Mouse (Mus musculus) neural tube, embryonic 11.5 days (tissue): ENCODE measurements at regions not wholly inside any gene's neighbourhood (a gene's known extent, or its start where the extent isn't known, plus 50 kb on each side); places are given as distances from the start of the nearest gene placed in this dataset.
"Not testable (repeated sequence)": the region's sequence is repeated elsewhere in the genome, so short reads cannot be mapped to it uniquely, and the experiment has no call there.

Source experiments
- ATAC-seq: fragments of 200-750 bp; cut with Nextera tagmentation; 2 replicates; pipeline ENCODE4 v1.8.0; 2017; ENCODE audit warnings: moderate number of reproducible peaks, mild to moderate bottlenecking, moderate TSS enrichment, moderate library complexity; ENCODE audit not compliant: insufficient read depth, low FRiP score, low TSS enrichment
- DNase-seq: peaks from one replicate; pipeline ENCODE4 v3.0.0-alpha.2; 2015; ENCODE audit warnings: low spot score
- H3K27ac ChIP-seq: fragments of 300-500 bp; sonication (generic); 2 replicates; pipeline ENCODE4 v1.5.1; 2014; ENCODE audit warnings: low read depth, mild to moderate bottlenecking, low read length
- H3K27me3 ChIP-seq: fragments of 300-500 bp; sonication (generic); 2 replicates; pipeline ENCODE4 v1.6.1; 2014; ENCODE audit warnings: mild to moderate bottlenecking, low read length, mixed read lengths; ENCODE audit not compliant: control insufficient read depth, insufficient read depth
- H3K36me3 ChIP-seq: fragments of 300-500 bp; sonication (generic); 2 replicates; pipeline ENCODE4 v1.6.1; 2014; ENCODE audit warnings: mild to moderate bottlenecking, low read length, moderate library complexity, mixed read lengths; ENCODE audit not compliant: control insufficient read depth, insufficient read depth
- H3K4me1 ChIP-seq: fragments of 300-500 bp; sonication (generic); 2 replicates; pipeline ENCODE4 v1.6.1; 2014; ENCODE audit warnings: low read length, mixed read lengths; ENCODE audit not compliant: control insufficient read depth, insufficient read depth
- H3K4me2 ChIP-seq: fragments of 300-500 bp; sonication (generic); 2 replicates; pipeline ENCODE4 v1.6.1; 2014; ENCODE audit warnings: low read depth, mild to moderate bottlenecking, moderate library complexity
- H3K4me3 ChIP-seq: fragments of 300-500 bp; sonication (generic); 2 replicates; pipeline ENCODE4 v1.5.1; 2014; ENCODE audit warnings: low read depth, low read length
- H3K9ac ChIP-seq: fragments of 300-500 bp; sonication (generic); 2 replicates; pipeline ENCODE4 v1.6.1; 2014; ENCODE audit warnings: mild to moderate bottlenecking, low read length
- H3K9me3 ChIP-seq: fragments of 300-500 bp; sonication (generic); 2 replicates; pipeline ENCODE4 v1.6.1; 2016; ENCODE audit warnings: low read length; ENCODE audit not compliant: control insufficient read depth
- WGBS: fragments of 180-500 bp; shearing (Covaris S2); extraction: QIAGEN DNeasy Blood & Tissue Kit; methylation state at CpG from one replicate; pipeline ENCODE4 v1.1.7; 2014; 5-methylcytosine and 5-hydroxymethylcytosine counted together

DNA sequence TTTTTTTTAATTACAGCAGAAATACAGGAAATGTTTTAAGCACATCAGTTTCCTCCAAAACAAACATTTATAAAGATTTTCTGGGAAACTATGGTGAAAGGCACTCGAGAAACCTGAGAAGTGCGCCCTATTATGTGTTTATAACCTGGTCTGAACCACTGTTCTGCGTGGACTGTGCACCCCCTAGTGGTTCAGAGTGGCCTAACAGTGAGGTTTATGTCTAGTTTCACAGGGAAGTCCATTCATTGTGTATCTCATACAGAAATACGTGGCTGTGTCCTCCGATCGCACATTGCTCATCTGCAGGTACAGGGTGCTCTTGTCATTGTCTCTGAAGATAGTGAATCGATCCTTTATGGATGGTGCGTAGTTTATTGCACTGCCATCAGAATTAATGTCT lies 504.3 kb downstream of the Adam6a start:
- not testable (repeated sequence) for H3K36me3 ChIP-seq, H3K27me3 ChIP-seq, H3K9ac ChIP-seq, ATAC-seq, H3K9me3 ChIP-seq, H3K4me1 ChIP-seq, H3K4me2 ChIP-seq, H3K4me3 ChIP-seq, H3K27ac ChIP-seq
- DNase-seq = peak; percentile 9
- WGBS = 62% methylated on average over 8 of the region's 8 CpGs

DNA sequence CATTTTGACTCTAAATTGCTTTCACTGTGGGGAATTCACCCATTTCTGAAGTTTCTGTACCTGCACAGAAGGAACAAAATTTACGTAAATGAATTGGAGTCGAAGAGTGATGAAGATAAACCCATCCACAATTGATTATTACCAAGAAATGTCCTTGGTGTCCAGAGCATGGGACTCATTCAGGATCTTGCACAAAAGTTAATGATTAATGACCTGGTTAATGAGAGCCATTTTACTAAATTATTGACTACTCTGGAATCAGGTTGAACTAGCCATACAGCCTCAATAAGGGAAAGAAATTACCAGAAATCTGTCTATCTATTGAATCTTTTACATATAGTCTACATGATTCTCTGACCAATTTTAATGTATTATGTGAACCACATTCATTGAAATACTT lies 509.6 kb downstream of the Adam6a start:
- H3K27ac ChIP-seq = no peak overlapping the region
- no peak for ATAC-seq
- H3K4me2 ChIP-seq = no peak overlapping the region
- H3K9me3 ChIP-seq = no peaks in the 10 kb centered on the region
- WGBS = 89% methylated on average over 2 of the region's 2 CpGs
- no peaks in the 10 kb centered on the region for H3K36me3 ChIP-seq
- no peak overlapping the region for H3K9ac ChIP-seq
- DNase-seq = no peak
- no peaks in the 10 kb centered on the region for H3K4me1 ChIP-seq
- no peaks in the 10 kb centered on the region for H3K27me3 ChIP-seq
- no peak overlapping the region for H3K4me3 ChIP-seq

DNA sequence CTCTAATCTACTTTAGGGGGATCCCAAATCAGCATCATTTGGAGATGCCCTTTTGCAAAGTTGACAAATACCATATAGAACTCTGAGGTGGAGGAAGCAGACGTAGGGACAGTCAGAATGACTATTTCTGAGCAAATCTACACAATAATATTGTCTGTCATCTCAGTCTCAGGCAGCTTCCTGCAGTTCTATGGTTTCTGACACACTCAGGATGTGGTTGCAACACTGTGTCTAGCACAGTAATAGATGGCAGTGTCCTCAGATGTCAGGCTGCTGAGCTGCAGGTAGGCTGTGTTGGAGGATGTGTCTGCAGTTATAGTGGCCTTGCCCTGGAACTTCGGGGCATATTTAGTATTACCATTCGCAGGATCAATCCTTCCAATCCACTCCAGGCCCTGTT lies 515.9 kb downstream of the Adam6a start:
- no peak overlapping the region for H3K27ac ChIP-seq
- no peaks in the 10 kb centered on the region for H3K9me3 ChIP-seq
- H3K4me1 ChIP-seq = no peaks in the 10 kb centered on the region
- H3K4me3 ChIP-seq = no peak overlapping the region
- DNase-seq (no peak), ATAC-seq (no peak)
- no peak overlapping the region for H3K9ac ChIP-seq
- H3K36me3 ChIP-seq = no peaks in the 10 kb centered on the region
- H3K4me2 ChIP-seq = no peak overlapping the region
- H3K27me3 ChIP-seq = no peaks in the 10 kb centered on the region
- WGBS = 71% methylated on average over 3 of the region's 3 CpGs

DNA sequence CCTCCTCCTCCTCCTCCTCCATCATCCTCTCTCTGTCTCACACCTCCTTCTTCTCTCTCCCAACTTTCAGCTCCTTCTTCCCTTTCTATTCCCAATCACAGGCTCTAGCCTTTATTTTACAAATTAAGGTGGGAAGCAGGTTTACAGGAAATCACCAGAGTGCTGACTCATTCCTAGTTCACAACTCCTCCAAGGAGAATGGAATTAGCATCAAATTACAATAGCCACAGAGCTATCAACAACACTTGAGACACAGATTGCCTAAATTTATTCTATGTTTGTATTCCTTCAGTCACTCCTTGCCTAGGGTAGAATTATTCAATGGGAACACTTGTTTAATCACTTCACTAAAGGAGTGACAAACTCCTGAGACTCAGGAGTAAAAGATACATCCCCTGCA lies 523.5 kb downstream of the Adam6a start:
- Histone ChIP-seq H3K9me3 (no peaks in the 10 kb centered on the region), H3K9ac (no peak overlapping the region), H3K36me3 (no peaks in the 10 kb centered on the region), H3K4me2 (no peak overlapping the region), H3K4me3 (no peak overlapping the region), H3K27ac (no peak overlapping the region), H3K27me3 (no peaks in the 10 kb centered on the region), H3K4me1 (no peaks in the 10 kb centered on the region)
- no peak for ATAC-seq
- no peak for DNase-seq

DNA sequence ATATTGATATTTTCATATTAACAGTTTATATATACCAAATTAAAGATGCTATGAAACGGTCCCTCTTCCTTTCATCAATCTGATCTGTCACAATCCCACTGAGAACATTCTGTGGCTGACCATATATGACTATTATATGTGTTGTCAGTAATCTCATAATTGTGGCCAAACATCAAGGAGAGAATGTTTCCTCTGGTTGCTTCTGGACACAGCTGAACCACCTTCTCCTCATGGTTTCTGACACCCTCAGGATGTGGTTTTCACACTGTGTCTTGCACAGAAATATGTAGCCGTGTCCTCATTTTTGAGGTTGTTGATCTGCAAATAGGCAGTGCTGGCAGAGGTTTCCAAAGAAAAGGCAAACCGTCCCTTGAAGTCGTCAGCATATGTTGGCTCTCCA lies 565.0 kb downstream of the Adam6a start:
- H3K36me3 ChIP-seq, H3K9ac ChIP-seq, H3K4me3 ChIP-seq, H3K27ac ChIP-seq, DNase-seq, H3K9me3 ChIP-seq, H3K4me2 ChIP-seq, H3K27me3 ChIP-seq, H3K4me1 ChIP-seq, ATAC-seq: not testable (repeated sequence)
- 78% methylated on average over 4 of the region's 4 CpGs for WGBS

DNA sequence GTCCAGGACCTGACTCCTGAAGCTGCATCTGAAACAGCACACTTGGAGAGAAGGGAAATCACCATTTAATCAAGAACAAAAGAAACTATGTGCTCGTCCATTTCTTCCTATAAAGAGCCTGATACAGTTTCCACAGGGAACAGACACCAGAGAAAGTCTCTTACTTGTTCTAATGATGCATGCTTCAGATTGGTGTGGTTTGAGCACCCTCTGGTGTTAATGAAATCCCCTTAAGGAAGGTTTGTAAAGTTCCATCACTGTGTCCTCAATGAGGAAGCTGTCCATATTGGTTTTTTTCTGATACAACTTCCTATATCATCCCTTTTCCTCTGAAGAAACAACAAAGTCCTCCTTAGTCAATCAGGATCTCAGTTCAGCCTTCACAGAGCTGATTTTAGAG lies 591.2 kb downstream of the Adam6a start:
- Histone ChIP-seq H3K27me3 (no peaks in the 10 kb centered on the region), H3K9me3 (no peaks in the 10 kb centered on the region), H3K36me3 (no peaks in the 10 kb centered on the region), H3K9ac (no peak overlapping the region), H3K27ac (no peak overlapping the region), H3K4me1 (no peaks in the 10 kb centered on the region), H3K4me2 (no peak overlapping the region), H3K4me3 (no peak overlapping the region)
- no peak for ATAC-seq
- WGBS = 59% methylated on average over 1 of the region's 1 CpGs
- no peak for DNase-seq

DNA sequence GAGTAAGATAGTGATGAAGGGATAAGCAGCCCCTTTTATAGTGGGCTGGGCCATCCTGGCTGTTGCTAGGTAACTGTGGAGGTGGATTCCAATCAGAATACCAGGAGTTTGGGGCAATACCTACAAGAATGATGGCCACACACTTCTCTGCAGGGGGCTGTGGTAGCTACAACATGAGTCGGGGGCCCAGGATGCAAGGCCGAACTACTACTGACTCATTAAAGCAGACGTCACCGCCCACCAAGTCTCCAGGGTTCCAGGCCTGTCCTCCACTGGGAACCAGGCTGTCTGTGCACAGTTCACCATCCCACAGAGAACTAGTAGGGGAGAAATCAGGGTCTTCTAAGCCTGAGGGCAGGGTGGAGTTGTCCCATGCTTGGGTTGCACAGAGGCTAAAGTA lies 605.1 kb downstream of the Adam6a start:
- 90% methylated on average over 4 of the region's 4 CpGs for WGBS
- Histone ChIP-seq H3K9me3 (peaks cover 8% of the 10 kb centered on the region; the same call in 1 of the 2 replicates), H3K4me3 (no peak overlapping the region), H3K4me2 (no peak overlapping the region), H3K36me3 (no peaks in the 10 kb centered on the region), H3K27me3 (no peaks in the 10 kb centered on the region), H3K4me1 (no peaks in the 10 kb centered on the region), H3K9ac (no peak overlapping the region), H3K27ac (no peak overlapping the region)
- DNase-seq = no peak
- ATAC-seq = no peak

DNA sequence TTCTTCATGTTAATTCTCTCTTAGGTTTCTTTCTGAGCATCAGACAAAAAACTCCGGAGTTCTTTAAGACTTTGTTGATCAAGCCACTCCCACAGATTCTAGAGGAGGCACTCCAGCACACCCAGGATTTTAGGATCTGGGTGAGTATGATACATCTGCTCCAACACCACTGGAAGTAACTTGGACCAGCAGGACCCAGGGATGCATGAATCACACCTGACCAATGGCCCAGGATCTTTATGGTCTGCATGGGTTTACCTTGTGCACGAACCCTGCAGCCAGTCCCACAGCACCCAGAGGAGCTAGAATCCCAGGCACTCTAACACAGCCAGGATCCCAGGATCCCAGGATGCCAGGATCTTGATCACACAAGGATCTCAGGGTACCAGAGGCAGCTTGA lies 628.6 kb downstream of the Adam6a start:
- no peaks in the 10 kb centered on the region for H3K27me3 ChIP-seq
- 76% methylated on average over 2 of the region's 2 CpGs for WGBS
- DNase-seq (no peak), ATAC-seq (no peak)
- H3K36me3 ChIP-seq = no peaks in the 10 kb centered on the region
- H3K4me3 ChIP-seq = no peak overlapping the region
- H3K9me3 ChIP-seq = 0 out of 2 replicates have a peak, but pooled peaks cover 3% of the 10 kb centered on the region
- H3K27ac ChIP-seq = no peak overlapping the region
- no peak overlapping the region for H3K4me2 ChIP-seq
- H3K9ac ChIP-seq = no peak overlapping the region
- no peaks in the 10 kb centered on the region for H3K4me1 ChIP-seq

DNA sequence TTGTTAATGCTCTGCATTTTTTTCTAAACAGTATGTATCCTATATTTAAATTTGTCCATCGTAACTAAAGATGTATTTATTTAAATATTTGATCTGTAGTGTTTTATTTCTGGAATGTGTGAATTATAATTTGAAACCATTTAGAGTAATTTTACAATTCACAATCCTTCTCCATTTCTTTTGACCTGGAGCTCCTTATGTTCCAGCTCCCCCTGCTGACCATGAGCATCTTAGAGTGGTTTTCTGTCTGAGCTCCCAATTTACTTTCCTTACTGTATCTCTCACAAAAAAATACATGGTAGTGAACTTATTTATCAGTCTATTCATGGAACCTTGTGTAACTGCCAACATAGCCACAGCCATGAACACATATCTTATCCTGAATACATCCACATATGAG lies 655.8 kb downstream of the Adam6a start:
- WGBS = 79% methylated on average over 1 of the region's 1 CpGs
- no peak overlapping the region for H3K9ac ChIP-seq
- no peak for ATAC-seq

More for the DNA sequence above, 655.8 kb downstream of the Adam6a start:
- Histone ChIP-seq H3K4me3 (no peak overlapping the region), H3K27ac (no peak overlapping the region), H3K4me2 (no peak overlapping the region), H3K9me3 (peaks cover 5% of the 10 kb centered on the region), H3K36me3 (no peaks in the 10 kb centered on the region), H3K4me1 (no peaks in the 10 kb centered on the region), H3K27me3 (no peaks in the 10 kb centered on the region)
- DNase-seq = no peak
